Mouse (Mus musculus) C2C12 (cell line): ENCODE measurements around the gene Zdhhc9.

Source experiments
- CEBPB ChIP-seq: IDR thresholded peaks from one replicate; pipeline ENCODE4 v1.6.1; 2011; ENCODE audit warnings: low read depth, mild to moderate bottlenecking, control low read depth, moderate library complexity
- CTCF ChIP-seq: IDR thresholded peaks from one replicate; pipeline ENCODE4 v1.5.1; 2011; ENCODE audit not compliant: control insufficient read depth, insufficient read depth, insufficient read length
- FOSL1 ChIP-seq: IDR thresholded peaks from one replicate; pipeline ENCODE4 v1.8.0; 2011; ENCODE audit warnings: mild to moderate bottlenecking, low read length; ENCODE audit not compliant: poor library complexity, insufficient read depth, severe bottlenecking
- MAX ChIP-seq: IDR thresholded peaks from one replicate; pipeline ENCODE4 v1.6.1; 2011; ENCODE audit warnings: mild to moderate bottlenecking, control low read depth
- MYOD1 ChIP-seq: IDR thresholded peaks from one replicate; pipeline ENCODE4 v1.6.1; 2011; ENCODE audit warnings: low read depth; ENCODE audit not compliant: control insufficient read depth, insufficient read length
- MYOG ChIP-seq: IDR thresholded peaks from one replicate; pipeline ENCODE4 v1.6.1; 2011; ENCODE audit not compliant: control insufficient read depth, insufficient read length; ENCODE audit errors: extremely low read depth

DNA sequence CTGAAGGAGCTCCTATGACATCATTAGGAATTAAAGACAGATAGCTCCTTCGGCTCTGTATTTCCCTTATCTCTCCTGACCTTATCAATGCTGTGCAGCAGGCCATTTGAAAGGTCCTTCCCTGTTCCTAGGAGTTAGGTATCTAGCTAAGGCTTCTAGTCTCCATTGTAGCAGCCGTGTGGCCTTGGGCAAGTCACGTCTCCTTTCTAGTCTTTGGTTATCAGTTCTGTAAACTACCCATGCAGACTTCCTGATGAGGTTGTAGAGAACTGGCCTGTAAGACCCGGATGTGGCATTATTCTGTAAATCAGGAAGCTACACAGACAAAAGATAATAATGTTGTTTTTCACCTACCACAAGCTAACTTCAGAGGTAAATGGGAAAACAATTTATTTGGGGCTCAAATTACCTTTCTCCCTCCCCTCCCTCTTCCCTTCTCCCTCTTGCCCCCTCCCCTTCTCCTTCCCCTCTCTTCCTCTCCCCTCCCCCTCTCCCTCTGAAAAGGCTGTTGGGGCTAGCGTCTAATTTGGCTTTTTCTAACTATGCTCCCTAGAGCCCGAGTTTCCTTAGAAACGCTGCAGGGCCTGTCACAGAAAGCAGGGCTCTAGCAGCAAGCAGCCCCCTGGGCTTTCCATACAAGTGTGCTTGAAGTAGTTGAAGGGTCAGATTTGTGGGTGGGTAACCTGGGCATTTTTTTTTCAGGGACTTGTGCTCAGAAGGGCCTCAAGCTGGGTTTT, 70.0 kb downstream of the Zdhhc9 start:
- TF ChIP-seq CTCF (no peak), CEBPB (no peak), FOSL1 (no peak), MAX (no peak), MYOD1 (no peak), MYOG (no peak)
